Mouse (Mus musculus) midbrain, embryonic 15.5 days (tissue): ENCODE data around the gene RPS10-NUDT3. TPM values are rescaled to one million over a fixed set of nuclear protein-coding genes. Genes with fewer than 3 reads are reported as not detected.
"Not testable (repeated sequence)": the region's sequence is repeated elsewhere in the genome, so short reads cannot be mapped to it uniquely, and the experiment has no call there.

Experiments used
- ATAC-seq: fragments of 200-750 bp; cut with Nextera tagmentation; replicated peaks from 2 replicates; pipeline ENCODE4 v1.8.0; 2017; ENCODE audit warnings: moderate TSS enrichment
- H3K27ac ChIP-seq: fragments of 300-500 bp; sonication (generic); 2 replicates; pipeline ENCODE4 v1.5.1; 2015; ENCODE audit warnings: mild to moderate bottlenecking, inconsistent platforms
- H3K27me3 ChIP-seq: fragments of 300-500 bp; sonication (generic); replicated peaks from 2 replicates; pipeline ENCODE4 v1.6.1; 2015; ENCODE audit warnings: inconsistent platforms
- H3K36me3 ChIP-seq: fragments of 300-500 bp; sonication (generic); replicated peaks from 2 replicates; pipeline ENCODE4 v1.6.1; 2015; ENCODE audit warnings: inconsistent platforms
- H3K4me1 ChIP-seq: fragments of 300-500 bp; sonication (generic); 2 replicates; pipeline ENCODE4 v1.6.1; 2015; ENCODE audit warnings: inconsistent platforms
- H3K4me2 ChIP-seq: fragments of 300-500 bp; sonication (generic); 2 replicates; pipeline ENCODE4 v1.6.1; 2015; ENCODE audit warnings: inconsistent platforms, mild to moderate bottlenecking, moderate library complexity
- H3K4me3 ChIP-seq: fragments of 300-500 bp; sonication (generic); 2 replicates; pipeline ENCODE4 v1.5.1; 2015; ENCODE audit warnings: mild to moderate bottlenecking, inconsistent platforms
- H3K9ac ChIP-seq: fragments of 300-500 bp; sonication (generic); 2 replicates; pipeline ENCODE4 v1.6.1; 2015; ENCODE audit warnings: mild to moderate bottlenecking, inconsistent platforms
- H3K9me3 ChIP-seq: fragments of 300-500 bp; sonication (generic); 2 replicates; pipeline ENCODE4 v1.6.1; 2016; ENCODE audit warnings: inconsistent platforms
- WGBS: fragments of 180-500 bp; shearing (Covaris S2); methylation state at CpG from one replicate; pipeline ENCODE4 v1.1.7; 2015; ENCODE audit warnings: mixed read lengths; 5-methylcytosine and 5-hydroxymethylcytosine counted together
- polyA plus RNA-seq: library from polyadenylated mRNA; unstranded; fragments of >200 nt; fragmentation: Nextera tagmentation; extraction: Ambion mirVana; gene quantifications from 2 replicates; pipeline ENCODE4 v1.2.1, GENCODE M21; 2015

Gene RPS10-NUDT3
- polyA plus RNA-seq, 1 experiment from 2014 or later = not detected

GRCm38 (mm10) chr17:27636132-27637020 is 1.4 kb upstream of the RPS10-NUDT3 start, which contains the start of gene Rps10:
Rps10 (minus strand) TSS chr17:27636669.
- peak within 1 kb of the TSS; percentile 57 for H3K4me2 ChIP-seq
- 50% methylated on average over 18 of the region's 18 CpGs for WGBS
- H3K9ac ChIP-seq = 0 out of 2 replicates have a peak within 1 kb of the TSS, but pooled peaks have one; percentile 36
- peak within 1 kb of the TSS; percentile 87 for H3K27ac ChIP-seq
- no peaks in the 10 kb centered on the region for H3K27me3 ChIP-seq
- peaks cover 28% of the 10 kb centered on the region for H3K4me1 ChIP-seq
- peaks cover 4% of the 10 kb centered on the region; the same call in 1 of the 2 replicates for H3K36me3 ChIP-seq
- ATAC-seq = no peak
- H3K4me3 ChIP-seq = peak within 1 kb of the TSS; percentile 59
- no peaks in the 10 kb centered on the region for H3K9me3 ChIP-seq

GRCm38 (mm10) chr17:27635575-27635903 is 517 bp upstream of the RPS10-NUDT3 start:
- peak; percentile 4; the same call in 1 of the 2 replicates for ATAC-seq
- Histone ChIP-seq H3K4me1 (peaks cover 28% of the 10 kb centered on the region), H3K4me3 (peak overlapping the region; percentile 59), H3K9ac (0 out of 2 replicates have a peak overlapping the region, but pooled peaks have one; percentile 36), H3K36me3 (peaks cover 13% of the 10 kb centered on the region), H3K27ac (peak overlapping the region; percentile 87), H3K4me2 (peak overlapping the region; percentile 57)
- H3K27me3 ChIP-seq, H3K9me3 ChIP-seq: not testable (repeated sequence)
- 47% methylated on average over 9 of the region's 9 CpGs for WGBS

GRCm38 (mm10) chr17:27629249-27630020 is 5.6 kb downstream of the RPS10-NUDT3 start:
- Histone ChIP-seq H3K4me2 (no peak overlapping the region), H3K27ac (0 out of 2 replicates have a peak overlapping the region, but pooled peaks have one; percentile 9), H3K4me3 (no peak overlapping the region), H3K4me1 (peaks cover 17% of the 10 kb centered on the region), H3K27me3 (no peaks in the 10 kb centered on the region), H3K36me3 (peaks cover 17% of the 10 kb centered on the region), H3K9me3 (no peaks in the 10 kb centered on the region), H3K9ac (no peak overlapping the region)
- 61% methylated on average over 2 of the region's 2 CpGs for WGBS
- 0 out of 2 replicates have a peak, but pooled peaks have one; percentile 18 for ATAC-seq

- H3K9ac ChIP-seq = no peak overlapping the region
- peaks cover 17% of the 10 kb centered on the region for H3K36me3 ChIP-seq
- no peak overlapping the region for H3K4me2 ChIP-seq
- ATAC-seq = no peak
- H3K4me3 ChIP-seq = no peak overlapping the region
- H3K27ac ChIP-seq = no peak overlapping the region
- H3K4me1 ChIP-seq = peaks cover 13% of the 10 kb centered on the region
- no peaks in the 10 kb centered on the region for H3K9me3 ChIP-seq
- H3K27me3 ChIP-seq = no peaks in the 10 kb centered on the region
- 91% methylated on average over 8 of the region's 8 CpGs for WGBS
These were observed 6.6 kb downstream of the RPS10-NUDT3 start for GRCm38 (mm10) chr17:27628376-27628775.

- peaks cover 17% of the 10 kb centered on the region for H3K36me3 ChIP-seq
- H3K4me2 ChIP-seq = no peak overlapping the region
- WGBS = 45% methylated on average over 5 of the region's 5 CpGs
- no peaks in the 10 kb centered on the region for H3K27me3 ChIP-seq
- H3K4me1 ChIP-seq = peaks cover 9% of the 10 kb centered on the region
- no peak overlapping the region for H3K4me3 ChIP-seq
- no peak overlapping the region for H3K27ac ChIP-seq
- H3K9me3 ChIP-seq = no peaks in the 10 kb centered on the region
- no peak for ATAC-seq
- no peak overlapping the region for H3K9ac ChIP-seq
These were observed 7.6 kb downstream of the RPS10-NUDT3 start for GRCm38 (mm10) chr17:27627451-27627850.

GRCm38 (mm10) chr17:27626681-27627080 is 8.3 kb downstream of the RPS10-NUDT3 start:
- Histone ChIP-seq H3K4me1 (peaks cover 9% of the 10 kb centered on the region), H3K27ac (peak overlapping the region; percentile 67), H3K4me2 (no peak overlapping the region), H3K4me3 (no peak overlapping the region), H3K9me3 (no peaks in the 10 kb centered on the region), H3K36me3 (peaks cover 14% of the 10 kb centered on the region), H3K9ac (no peak overlapping the region), H3K27me3 (no peaks in the 10 kb centered on the region)
- WGBS = 14% methylated on average over 5 of the region's 5 CpGs
- ATAC-seq = no peak

- Histone ChIP-seq H3K36me3 (peaks cover 5% of the 10 kb centered on the region), H3K9ac (no peak overlapping the region), H3K27me3 (no peaks in the 10 kb centered on the region), H3K4me3 (no peak overlapping the region), H3K9me3 (no peaks in the 10 kb centered on the region), H3K4me2 (no peak overlapping the region), H3K4me1 (peaks cover 17% of the 10 kb centered on the region), H3K27ac (0 out of 2 replicates have a peak overlapping the region, but pooled peaks have one; percentile 40)
- whole genome bisulfite sequencing = 36% methylated on average over 7 of the region's 7 CpGs
- ATAC-seq = no peak
These were observed 9.4 kb downstream of the RPS10-NUDT3 start for GRCm38 (mm10) chr17:27625455-27626251.

- 8% methylated on average over 80 of the region's 91 CpGs for WGBS
- H3K4me3 ChIP-seq = peak within 1 kb of the TSS; percentile 97
- H3K27me3 ChIP-seq = no peaks in the 10 kb centered on the region
- no peaks in the 10 kb centered on the region for H3K9me3 ChIP-seq
- ATAC-seq = peak; percentile 91
- H3K36me3 ChIP-seq = no peaks in the 10 kb centered on the region
- peak within 1 kb of the TSS; percentile 99 for H3K9ac ChIP-seq
- H3K27ac ChIP-seq = peak within 1 kb of the TSS; percentile 98
- peak within 1 kb of the TSS; percentile 80 for H3K4me2 ChIP-seq
- H3K4me1 ChIP-seq = peaks cover 35% of the 10 kb centered on the region
These were observed 11.4 kb downstream of the RPS10-NUDT3 start, which contains the start of gene Nudt3 for GRCm38 (mm10) chr17:27623360-27624326. Nudt3 (minus strand) TSS chr17:27623495.

GRCm38 (mm10) chr17:27622611-27623359 is 12.2 kb downstream of the RPS10-NUDT3 start:
- Histone ChIP-seq H3K9ac (peak overlapping the region; percentile 99), H3K27ac (peak overlapping the region; percentile 98), H3K27me3 (no peaks in the 10 kb centered on the region), H3K4me1 (peaks cover 35% of the 10 kb centered on the region), H3K9me3 (no peaks in the 10 kb centered on the region), H3K36me3 (no peaks in the 10 kb centered on the region), H3K4me3 (peak overlapping the region; percentile 97), H3K4me2 (peak overlapping the region; percentile 80)
- peak; percentile 49 for ATAC-seq
- under 1% methylated on average over 67 of the region's 80 CpGs for WGBS

GRCm38 (mm10) chr17:27621705-27622531 is 13.1 kb downstream of the RPS10-NUDT3 start:
- Histone ChIP-seq H3K4me1 (peaks cover 35% of the 10 kb centered on the region), H3K27ac (peak overlapping the region; percentile 98), H3K9me3 (no peaks in the 10 kb centered on the region), H3K4me3 (peak overlapping the region; percentile 97), H3K9ac (peak overlapping the region; percentile 99), H3K4me2 (peak overlapping the region; percentile 80), H3K27me3 (no peaks in the 10 kb centered on the region), H3K36me3 (no peaks in the 10 kb centered on the region)
- ATAC-seq = no peak
- 1% methylated on average over 23 of the region's 23 CpGs for WGBS
